In genomic region chr3:99252461-99253091, GRCm38 (mm10) we compare ENCODE assay signal across 13 mouse cellular contexts. TPM values are rescaled to one million over a fixed set of nuclear protein-coding genes. Genes with fewer than 3 reads are reported as not detected.
DNase-seq lines count a peak whose midpoint lies in the region; ATAC-seq and TF ChIP-seq lines count a peak whose summit lies in the region.
"Had no signal": no experiment of that assay in that cellular context is flagged by ENCODE, and none has a peak within 500 bp of the region (broad histone marks: within the 10 kb centered on the region; RNA-seq: fewer than 3 reads in every experiment).

No protein-coding gene starts in this region.

- no peak for TF ChIP-seq EP300 in heart, postnatal 0 days (IDR thresholded peaks at IDR 0.05; ENCODE audit: low read depth)
- no peak for TF ChIP-seq EP300 in stomach, postnatal 0 days (optimal IDR thresholded peaks at IDR 0.05)

- H3K27me3 ChIP-seq in heart, postnatal 0 days (ENCODE audit: control insufficient read depth, insufficient read depth, low read length) = peaks cover 99% of the 10 kb centered on the region
- H3K27me3 ChIP-seq in midbrain, embryonic 11.5 days (ENCODE audit: control insufficient read depth, insufficient read depth, low read length) = peaks cover 94% of the 10 kb centered on the region
- H3K27me3 ChIP-seq in midbrain, postnatal 0 days (ENCODE audit: insufficient read depth, low read length) = peaks cover 86% of the 10 kb centered on the region
- peaks cover 99% of the 10 kb centered on the region for H3K27me3 ChIP-seq in embryonic facial prominence, embryonic 13.5 days
- H3K27me3 ChIP-seq in stomach, postnatal 0 days (ENCODE audit: control insufficient read depth, insufficient read depth, low read length) = peaks cover 39% of the 10 kb centered on the region

- H3K4me1 ChIP-seq in heart, postnatal 0 days (ENCODE audit: control insufficient read depth, insufficient read depth) = peaks cover 9% of the 10 kb centered on the region; the same call in 1 of the 2 replicates
- peaks cover 17% of the 10 kb centered on the region for H3K4me1 ChIP-seq in midbrain, embryonic 11.5 days (ENCODE audit: control insufficient read depth, insufficient read depth, low read length)
- no peaks in the 10 kb centered on the region for H3K4me1 ChIP-seq in midbrain, postnatal 0 days (ENCODE audit: insufficient read depth, low read length)
- peaks cover 28% of the 10 kb centered on the region for H3K4me1 ChIP-seq in embryonic facial prominence, embryonic 13.5 days
- H3K4me1 ChIP-seq in stomach, postnatal 0 days (replicated peaks; ENCODE audit: control insufficient read depth, insufficient read depth) = no peaks in the 10 kb centered on the region

- no peaks in the 10 kb centered on the region for H3K36me3 ChIP-seq in heart, postnatal 0 days (replicated peaks; ENCODE audit: control insufficient read depth, insufficient read depth, low read length)
- H3K36me3 ChIP-seq in midbrain, embryonic 11.5 days (ENCODE audit: control insufficient read depth, insufficient read depth, low read length) = no peaks in the 10 kb centered on the region; the same call in 1 of the 2 replicates
- H3K36me3 ChIP-seq in midbrain, postnatal 0 days (ENCODE audit: insufficient read depth, low read length) = no peaks in the 10 kb centered on the region
- no peaks in the 10 kb centered on the region for H3K36me3 ChIP-seq in embryonic facial prominence, embryonic 13.5 days
- H3K36me3 ChIP-seq in stomach, postnatal 0 days (ENCODE audit: control insufficient read depth, insufficient read depth, low read length) = no peaks in the 10 kb centered on the region

- H3K9ac ChIP-seq in heart, postnatal 0 days (replicated peaks; ENCODE audit: low read depth, low read length) = no peak overlapping the region
- H3K9ac ChIP-seq in midbrain, embryonic 11.5 days (ENCODE audit: low read length) = no peak overlapping the region
- no peak overlapping the region for H3K9ac ChIP-seq in midbrain, postnatal 0 days (replicated peaks; ENCODE audit: low read length, poor library complexity, severe bottlenecking)
- H3K9ac ChIP-seq in embryonic facial prominence, embryonic 13.5 days = peak overlapping the region; percentile 86
- no peak overlapping the region for H3K9ac ChIP-seq in stomach, postnatal 0 days (ENCODE audit: low read length)

- peak overlapping the region; percentile 55; the same call in 1 of the 2 replicates for H3K4me3 ChIP-seq in heart, postnatal 0 days (ENCODE audit: low read depth, low read length)
- H3K4me3 ChIP-seq in midbrain, embryonic 11.5 days (ENCODE audit: low read depth, low read length) = no peak overlapping the region
- H3K4me3 ChIP-seq in midbrain, postnatal 0 days (ENCODE audit: low read depth, low read length) = no peak overlapping the region
- H3K4me3 ChIP-seq in embryonic facial prominence, embryonic 13.5 days = peak overlapping the region; percentile 60
- H3K4me3 ChIP-seq in stomach, postnatal 0 days (ENCODE audit: low read depth, low read length) = 0 out of 2 replicates have a peak overlapping the region, but pooled peaks have one; percentile 47

- DNase-seq in heart, postnatal 0 days (ENCODE audit: low spot score) = no peak
- DNase-seq in heart, postnatal 4 days = no peak
- DNase-seq in midbrain, embryonic 11.5 days (ENCODE audit: low spot score, missing footprints) = peak; percentile 94
- DNase-seq in midbrain, postnatal 0 days (ENCODE audit: low spot score) = no peak
- no peak for DNase-seq in stomach, postnatal 0 days (ENCODE audit: low spot score)
- DNase-seq in right cerebral cortex, postnatal 14 days = no peak
- DNase-seq: adrenal gland, adult 2 months; cerebellum, adult 2 months; kidney, adult 18-20 months; lung, postnatal 10 days; thymus, postnatal 36 days had no signal

- no peaks in the 10 kb centered on the region for H3K9me3 ChIP-seq in heart, postnatal 0 days (replicated peaks; ENCODE audit: control insufficient read depth, low read length)
- H3K9me3 ChIP-seq in midbrain, embryonic 11.5 days (ENCODE audit: control insufficient read depth, low read length) = no peaks in the 10 kb centered on the region
- no peaks in the 10 kb centered on the region for H3K9me3 ChIP-seq in midbrain, postnatal 0 days (ENCODE audit: low read length)
- no peaks in the 10 kb centered on the region for H3K9me3 ChIP-seq in embryonic facial prominence, embryonic 13.5 days
- no peaks in the 10 kb centered on the region for H3K9me3 ChIP-seq in stomach, postnatal 0 days (ENCODE audit: control insufficient read depth, low read length)

- TF ChIP-seq CTCF in heart, postnatal 0 days (IDR thresholded peaks at IDR 0.05; ENCODE audit: low read depth) = no peak
- no peak for TF ChIP-seq CTCF in midbrain, postnatal 0 days (IDR thresholded peaks at IDR 0.05)
- TF ChIP-seq CTCF in stomach, postnatal 0 days (IDR thresholded peaks at IDR 0.05; ENCODE audit: low read depth) = no peak

- 6% methylated on average over 16 of the region's 16 CpGs for WGBS in heart, postnatal 0 days
- WGBS in midbrain, embryonic 11.5 days = 1% methylated on average over 16 of the region's 16 CpGs
- 4% methylated on average over 16 of the region's 16 CpGs for WGBS in midbrain, postnatal 0 days
- 4% methylated on average over 16 of the region's 16 CpGs for WGBS in embryonic facial prominence, embryonic 13.5 days
- WGBS in stomach, postnatal 0 days = 7% methylated on average over 16 of the region's 16 CpGs

- ATAC-seq in heart, postnatal 0 days (ENCODE audit: insufficient read depth, low read depth) = no peak
- ATAC-seq in midbrain, embryonic 11.5 days (ENCODE audit: low FRiP score) = peak; percentile 11; the same call in 1 of the 2 replicates
- ATAC-seq in midbrain, postnatal 0 days (ENCODE audit: low FRiP score) = no peak
- ATAC-seq in embryonic facial prominence, embryonic 13.5 days (ENCODE audit: insufficient number of reproducible peaks, insufficient read depth, low FRiP score, low TSS enrichment, low read depth) = no peak
- ATAC-seq in stomach, postnatal 0 days (ENCODE audit: low FRiP score, low TSS enrichment) = no peak

- H3K4me2 ChIP-seq in heart, postnatal 0 days (ENCODE audit: low read depth, low read length) = 0 out of 2 replicates have a peak overlapping the region, but pooled peaks have one; percentile 81
- no peak overlapping the region for H3K4me2 ChIP-seq in midbrain, embryonic 11.5 days
- no peak overlapping the region for H3K4me2 ChIP-seq in midbrain, postnatal 0 days (ENCODE audit: low read depth, low read length, poor library complexity, severe bottlenecking)
- H3K4me2 ChIP-seq in embryonic facial prominence, embryonic 13.5 days = peak overlapping the region; percentile 78
- no peak overlapping the region for H3K4me2 ChIP-seq in stomach, postnatal 0 days (replicated peaks; ENCODE audit: low read depth)

- H3K27ac ChIP-seq in heart, postnatal 0 days (ENCODE audit: low read depth) = no peak overlapping the region
- H3K27ac ChIP-seq in midbrain, embryonic 11.5 days (ENCODE audit: low read depth, low read length) = no peak overlapping the region
- no peak overlapping the region for H3K27ac ChIP-seq in midbrain, postnatal 0 days (ENCODE audit: low read depth, low read length)
- peak overlapping the region; percentile 64 for H3K27ac ChIP-seq in embryonic facial prominence, embryonic 13.5 days
- H3K27ac ChIP-seq in stomach, postnatal 0 days (replicated peaks) = no peak overlapping the region

RNA-seq across cellular contexts. Expression of gene Tbx15, which starts 12.4 kb away (rescaled TPM):
- total RNA-seq in heart, postnatal 0 days (2014; rRNA removed; ENCODE audit: low replicate concordance) = 0.23 and 1.5 TPM in 2 replicates
- polyA plus RNA-seq in heart, postnatal 0 days (2015; fragmentation: Nextera tagmentation; extraction: Ambion mirVana) = 0.03 and 0.10 TPM in 2 replicates
- under 1 TPM; 0.36 to 0.52 TPM for total RNA-seq in heart, postnatal 4 days (2021)
- polyA plus RNA-seq in midbrain, embryonic 11.5 days (2014; fragmentation: Nextera tagmentation; extraction: Ambion mirVana) = 1.6 and 1.8 TPM in 2 replicates
- 1.3 and 13.1 TPM in 2 replicates for total RNA-seq in midbrain, postnatal 0 days (2014; rRNA removed)
- polyA plus RNA-seq in midbrain, postnatal 0 days (2015; fragmentation: Nextera tagmentation; extraction: Ambion mirVana) = 0.59 and 0.91 TPM in 2 replicates
- 16.0 and 23.0 TPM in 2 replicates for polyA plus RNA-seq in embryonic facial prominence, embryonic 13.5 days (2015; fragmentation: Nextera tagmentation; extraction: Ambion mirVana)
- polyA plus RNA-seq in stomach, postnatal 0 days (2015; fragmentation: Nextera tagmentation; extraction: Ambion mirVana) = not detected in 2 replicates
- total RNA-seq: neutrophil, adult 5-6 weeks had no signal

Comparison
In these comparisons a context has a peak if more than half of its experiments do, and no peak if none do; other contexts are left out.
1. H3K4me2 ChIP-seq: peak in heart, postnatal 0 days (single experiment) and embryonic facial prominence, embryonic 13.5 days (single experiment); none in midbrain, embryonic 11.5 days (single experiment), midbrain, postnatal 0 days (single experiment) and stomach, postnatal 0 days (single experiment).
2. H3K4me3 ChIP-seq: peak in heart, postnatal 0 days (single experiment), embryonic facial prominence, embryonic 13.5 days (single experiment) and stomach, postnatal 0 days (single experiment); none in midbrain, embryonic 11.5 days (single experiment) and midbrain, postnatal 0 days (single experiment).